Mouse (Mus musculus) c-Kit-positive CD71-positive TER-119-positive erythroid progenitor cells, embryonic 14.5 days (primary cell): ENCODE results near the gene Ttf2.

Experiments
- DNase-seq: peaks from one replicate; pipeline ENCODE4 v3.0.0-alpha.2; 2013; ENCODE audit warnings: low spot score

Ttf2 gene

DNA sequence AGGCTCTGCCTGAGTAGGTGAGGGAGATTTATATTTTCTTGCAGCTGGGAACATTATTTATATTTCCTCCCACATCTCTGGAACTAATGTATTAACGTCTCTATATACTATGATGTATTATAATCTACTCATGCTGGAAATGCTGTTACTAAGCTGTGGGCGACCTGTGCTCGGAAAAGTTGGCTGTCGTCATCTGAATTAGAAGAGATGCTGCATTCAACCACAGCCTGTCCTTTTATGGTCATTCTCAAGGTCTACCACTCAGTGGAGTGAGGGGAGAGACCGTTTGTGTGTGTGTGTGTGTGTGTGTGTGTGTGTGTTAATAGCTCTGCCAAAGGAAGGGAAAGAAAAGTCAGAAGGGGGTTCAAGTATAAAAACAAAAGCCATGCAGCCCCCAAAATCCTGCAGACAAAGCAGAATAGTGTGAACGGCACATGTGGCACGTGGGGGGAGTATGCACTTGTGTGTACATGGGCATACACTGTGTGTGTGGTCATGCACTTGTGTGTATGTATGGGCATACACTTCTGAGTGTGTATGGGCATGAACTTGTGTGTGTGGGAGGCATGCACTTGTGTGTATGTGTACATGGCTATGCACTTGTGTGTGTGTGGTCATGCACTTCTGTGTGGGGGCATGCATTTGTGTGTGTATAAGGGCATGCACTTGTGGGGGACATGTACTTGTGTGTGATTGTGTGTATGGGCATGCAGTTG lies 57.8 kb downstream of the Ttf2 start:
- DNase-seq = no peak

DNA sequence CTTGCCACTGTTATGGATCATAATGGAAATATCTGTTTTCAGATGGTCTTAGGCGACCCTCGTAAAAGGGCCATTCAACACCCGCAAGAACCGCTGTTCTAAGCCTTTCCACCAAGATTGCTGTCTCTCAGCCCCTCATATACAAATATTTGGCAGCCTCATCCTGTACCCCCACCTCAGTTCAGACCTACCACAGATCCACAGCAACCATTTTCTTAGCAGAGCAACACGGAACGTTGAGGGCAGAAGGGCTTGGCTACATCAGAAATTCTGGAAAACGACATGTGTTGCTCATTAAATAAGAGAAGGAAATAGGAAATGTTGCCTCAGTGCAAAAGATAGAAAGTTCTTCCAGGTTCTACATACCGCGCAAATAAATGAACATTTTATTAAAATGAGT lies 58.4 kb downstream of the Ttf2 start:
- DNase-seq = no peak

- DNase-seq = no peak
These were observed 58.8 kb downstream of the Ttf2 start for GRCm38 (mm10) chr3:100910621-100911020.

- no peak for DNase-seq
These were observed 60.9 kb downstream of the Ttf2 start for GRCm38 (mm10) chr3:100908594-100908993.

DNA sequence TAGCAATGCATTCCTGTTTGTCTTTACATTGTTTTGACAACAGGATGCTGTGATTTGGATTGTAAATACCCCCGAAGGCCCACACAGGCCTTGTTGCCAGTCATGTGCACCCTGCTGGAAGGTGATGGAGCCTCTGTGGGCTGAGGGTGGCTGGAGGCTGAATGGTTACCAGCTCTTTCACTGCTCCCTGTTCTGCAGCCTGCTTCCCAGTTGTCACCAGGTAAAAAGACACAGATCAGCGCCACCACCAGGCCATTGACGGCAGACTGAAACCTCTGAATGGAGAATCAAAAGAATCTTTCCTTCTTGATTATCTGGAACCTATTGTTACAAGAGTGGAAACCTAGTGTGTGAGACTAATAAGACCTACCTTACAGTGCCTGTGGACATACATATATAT lies 62.5 kb downstream of the Ttf2 start:
- DNase-seq = no peak

GRCm38 (mm10) chr3:100906128-100906527 lies 63.3 kb downstream of the Ttf2 start:
- DNase-seq = no peak

DNA sequence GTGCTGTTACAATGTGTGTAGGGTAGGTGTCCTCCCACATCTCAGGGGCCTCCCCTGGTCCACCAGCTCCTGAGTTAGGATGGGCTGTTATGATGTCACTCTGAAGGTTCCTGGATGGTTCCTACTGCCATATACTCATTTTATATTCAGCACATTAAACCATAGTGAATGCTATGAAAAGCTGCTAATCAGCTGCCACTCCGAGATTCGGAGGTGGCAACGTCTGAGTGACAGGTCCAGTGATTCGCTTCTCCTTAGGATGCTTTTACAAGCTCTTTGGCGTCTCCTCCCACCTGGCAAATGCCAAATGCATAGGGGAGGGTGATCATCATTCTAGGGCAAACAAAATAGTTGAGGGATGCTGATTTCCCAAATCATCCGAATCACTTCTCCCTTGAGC lies 74.0 kb downstream of the Ttf2 start:
- no peak for DNase-seq

DNA sequence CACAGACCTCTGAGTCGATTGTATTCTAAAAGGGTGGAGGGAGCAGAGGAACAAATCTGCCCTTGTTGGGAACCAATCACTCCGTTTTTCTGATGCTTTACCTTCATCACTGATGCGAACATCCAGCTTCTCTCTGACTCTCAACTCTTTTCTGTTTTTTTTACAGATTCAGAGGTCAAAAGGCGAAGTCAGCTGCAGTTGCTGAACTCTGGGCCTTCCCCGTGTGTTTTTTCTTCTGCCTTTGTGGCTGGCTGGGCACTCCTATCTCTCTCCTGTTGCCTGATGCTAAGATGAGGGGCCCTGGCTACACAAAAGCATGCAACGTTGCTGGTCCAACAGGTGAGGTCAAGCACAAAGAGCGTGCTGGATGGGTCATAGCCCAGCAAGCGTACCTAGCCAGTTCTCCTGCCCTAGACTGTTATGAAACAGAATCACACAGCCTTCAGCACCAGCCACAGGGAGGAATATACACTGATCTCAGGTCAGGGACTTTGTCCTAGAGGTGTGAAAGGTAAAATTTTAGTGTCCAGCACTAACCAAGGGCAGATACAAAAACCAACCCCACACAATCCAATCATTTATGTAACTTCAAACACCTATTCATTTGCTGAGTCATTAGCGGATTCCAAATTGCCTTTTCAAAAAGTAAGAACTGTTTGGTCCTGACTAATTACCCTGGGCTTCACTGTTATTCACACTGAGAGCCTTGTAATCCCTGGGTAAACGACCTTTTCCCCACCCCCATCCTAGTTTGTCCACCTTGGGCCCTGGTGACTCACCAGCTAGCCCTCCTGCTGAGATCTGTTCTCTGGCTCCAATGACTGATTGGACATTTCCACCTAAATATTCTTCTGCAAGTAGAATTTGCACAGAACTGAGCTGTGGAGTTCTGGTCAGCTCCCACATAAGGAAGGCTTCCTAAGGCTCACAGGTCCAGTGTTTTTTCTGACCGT lies 76.8 kb downstream of the Ttf2 start:
- DNase-seq = no peak

DNA sequence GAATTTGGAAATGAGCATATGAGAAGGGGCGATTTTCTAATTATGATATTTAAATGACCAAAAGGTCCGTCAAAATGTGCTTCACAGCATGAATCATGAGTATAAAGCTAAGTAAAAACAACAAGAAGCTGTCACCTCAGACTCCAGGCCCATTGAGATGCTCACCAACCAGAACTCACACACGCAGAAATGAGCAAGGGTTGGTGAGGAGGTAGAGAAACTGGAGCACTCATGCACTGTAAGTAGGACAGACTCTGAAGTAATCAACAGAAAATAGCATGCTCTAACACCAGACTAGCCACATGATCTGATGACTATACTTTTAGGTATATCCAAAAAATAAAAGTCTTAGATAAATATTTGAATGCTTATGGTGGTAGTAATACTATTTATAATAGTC lies 79.1 kb downstream of the Ttf2 start:
- no peak for DNase-seq

DNA sequence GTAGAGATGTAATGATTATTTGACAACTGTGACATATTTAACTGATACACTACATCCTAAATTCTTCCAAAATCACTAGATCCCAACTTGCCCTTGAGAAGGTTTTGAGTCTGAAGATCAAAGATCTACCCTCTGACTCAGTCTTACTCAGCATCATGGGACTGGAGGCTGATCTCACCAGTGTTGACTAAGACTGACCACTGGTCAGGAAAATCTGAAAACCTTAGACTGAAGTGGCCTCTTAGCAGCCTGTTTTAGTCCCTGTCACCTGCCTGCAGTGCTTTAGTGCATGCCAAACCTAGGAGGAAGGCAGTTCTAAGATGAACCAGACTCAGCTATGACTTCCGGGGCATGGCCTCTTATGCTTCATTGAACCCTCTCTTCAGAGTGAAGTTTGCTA lies 80.2 kb downstream of the Ttf2 start:
- DNase-seq = no peak
